Mouse (Mus musculus) neural tube, embryonic 11.5 days (tissue): ENCODE results near the gene Zmym2. TPM values are rescaled to one million over a fixed set of nuclear protein-coding genes. Genes with fewer than 3 reads are reported as not detected.
"Not testable (repeated sequence)": the region's sequence is repeated elsewhere in the genome, so short reads cannot be mapped to it uniquely, and the experiment has no call there.

Experiments
- ATAC-seq: fragments of 200-750 bp; cut with Nextera tagmentation; 2 replicates; pipeline ENCODE4 v1.8.0; 2017; ENCODE audit warnings: moderate number of reproducible peaks, mild to moderate bottlenecking, moderate TSS enrichment, moderate library complexity; ENCODE audit not compliant: insufficient read depth, low FRiP score, low TSS enrichment
- DNase-seq: peaks from one replicate; pipeline ENCODE4 v3.0.0-alpha.2; 2015; ENCODE audit warnings: low spot score
- H3K27ac ChIP-seq: fragments of 300-500 bp; sonication (generic); 2 replicates; pipeline ENCODE4 v1.5.1; 2014; ENCODE audit warnings: low read depth, mild to moderate bottlenecking, low read length
- H3K27me3 ChIP-seq: fragments of 300-500 bp; sonication (generic); 2 replicates; pipeline ENCODE4 v1.6.1; 2014; ENCODE audit warnings: mild to moderate bottlenecking, low read length, mixed read lengths; ENCODE audit not compliant: control insufficient read depth, insufficient read depth
- H3K36me3 ChIP-seq: fragments of 300-500 bp; sonication (generic); 2 replicates; pipeline ENCODE4 v1.6.1; 2014; ENCODE audit warnings: mild to moderate bottlenecking, low read length, moderate library complexity, mixed read lengths; ENCODE audit not compliant: control insufficient read depth, insufficient read depth
- H3K4me1 ChIP-seq: fragments of 300-500 bp; sonication (generic); 2 replicates; pipeline ENCODE4 v1.6.1; 2014; ENCODE audit warnings: low read length, mixed read lengths; ENCODE audit not compliant: control insufficient read depth, insufficient read depth
- H3K4me2 ChIP-seq: fragments of 300-500 bp; sonication (generic); 2 replicates; pipeline ENCODE4 v1.6.1; 2014; ENCODE audit warnings: low read depth, mild to moderate bottlenecking, moderate library complexity
- H3K4me3 ChIP-seq: fragments of 300-500 bp; sonication (generic); 2 replicates; pipeline ENCODE4 v1.5.1; 2014; ENCODE audit warnings: low read depth, low read length
- H3K9ac ChIP-seq: fragments of 300-500 bp; sonication (generic); 2 replicates; pipeline ENCODE4 v1.6.1; 2014; ENCODE audit warnings: mild to moderate bottlenecking, low read length
- H3K9me3 ChIP-seq: fragments of 300-500 bp; sonication (generic); 2 replicates; pipeline ENCODE4 v1.6.1; 2016; ENCODE audit warnings: low read length; ENCODE audit not compliant: control insufficient read depth
- WGBS: fragments of 180-500 bp; shearing (Covaris S2); extraction: QIAGEN DNeasy Blood & Tissue Kit; methylation state at CpG from one replicate; pipeline ENCODE4 v1.1.7; 2014; 5-methylcytosine and 5-hydroxymethylcytosine counted together
- polyA plus RNA-seq: library from polyadenylated mRNA; unstranded; fragments of >200 nt; fragmentation: Nextera tagmentation; extraction: Ambion mirVana; gene quantifications from 2 replicates; pipeline ENCODE4 v1.2.1, GENCODE M21; 2014

Gene Zmym2
- polyA plus RNA-seq, 1 experiment from 2014 or later: 56.7 TPM

DNA sequence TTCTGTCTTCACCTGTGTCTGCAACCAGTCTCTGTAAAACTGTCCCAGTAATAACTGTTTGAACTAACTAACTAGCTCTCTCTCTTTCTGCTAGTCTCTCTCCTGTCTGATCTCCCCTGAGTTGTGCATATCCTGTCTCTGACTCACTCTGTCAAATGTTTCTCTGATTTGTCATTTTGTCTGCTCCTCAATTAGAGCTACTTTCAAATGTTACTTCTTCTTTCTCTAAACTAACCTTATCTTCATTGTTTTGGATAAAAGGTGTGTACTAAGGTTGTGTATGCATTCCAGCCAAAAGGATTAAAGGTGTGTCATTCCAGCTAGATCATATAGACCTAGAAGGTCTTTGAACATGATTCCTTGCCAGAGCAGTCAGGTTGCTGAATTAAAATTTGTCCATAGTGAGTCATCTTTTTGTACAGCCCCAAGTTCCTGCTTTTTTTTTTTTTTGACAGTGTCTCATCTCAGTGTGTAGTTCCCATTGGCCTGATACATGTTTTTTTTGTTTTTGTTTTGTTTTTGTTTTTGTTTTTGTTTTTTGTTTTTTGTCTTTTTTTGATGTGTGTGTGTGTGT is 10.8 kb upstream of the Zmym2 start:
- Histone ChIP-seq H3K4me1 (no peaks in the 10 kb centered on the region), H3K27ac (no peak overlapping the region), H3K4me2 (no peak overlapping the region), H3K9ac (no peak overlapping the region), H3K4me3 (no peak overlapping the region), H3K36me3 (no peaks in the 10 kb centered on the region), H3K9me3 (no peaks in the 10 kb centered on the region), H3K27me3 (no peaks in the 10 kb centered on the region)
- DNase-seq (no peak), ATAC-seq (no peak)

GRCm38 (mm10) chr14:56881271-56881670 is 5.2 kb upstream of the Zmym2 start:
- no peaks in the 10 kb centered on the region for H3K9me3 ChIP-seq
- H3K4me2 ChIP-seq: no peak overlapping the region
- H3K4me1 ChIP-seq: no peaks in the 10 kb centered on the region
- no peaks in the 10 kb centered on the region for H3K27me3 ChIP-seq
- WGBS: 68% methylated on average over 3 of the region's 3 CpGs
- DNase-seq (no peak), ATAC-seq (no peak)
- no peaks in the 10 kb centered on the region for H3K36me3 ChIP-seq
- H3K27ac ChIP-seq: no peak overlapping the region
- no peak overlapping the region for H3K9ac ChIP-seq
- no peak overlapping the region for H3K4me3 ChIP-seq

DNA sequence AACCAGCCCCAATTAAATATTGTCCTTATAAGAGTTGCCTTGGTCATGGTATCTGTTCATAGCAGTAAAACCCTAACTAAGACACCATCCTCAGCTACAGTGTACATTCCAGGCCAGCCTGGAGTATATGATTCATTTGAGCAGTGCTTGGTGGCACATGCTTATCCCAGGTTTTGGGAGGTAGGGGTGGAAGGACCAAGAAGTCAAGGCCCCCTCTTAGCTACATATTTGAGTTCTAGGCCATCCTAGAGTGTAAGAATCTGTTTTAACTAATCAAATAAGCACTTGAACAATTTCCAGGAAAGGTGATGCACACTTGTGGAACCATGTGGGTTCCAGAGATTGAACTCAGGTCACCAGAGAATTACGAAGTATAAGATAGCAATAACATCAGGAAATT is 3.0 kb upstream of the Zmym2 start:
- H3K36me3 ChIP-seq: no peaks in the 10 kb centered on the region
- no peak overlapping the region for H3K9ac ChIP-seq
- no peak for DNase-seq
- peaks cover 3% of the 10 kb centered on the region; the same call in 1 of the 2 replicates for H3K4me1 ChIP-seq
- no peaks in the 10 kb centered on the region for H3K9me3 ChIP-seq
- 88% methylated on average over 1 of the region's 1 CpGs for WGBS
- H3K4me2 ChIP-seq: no peak overlapping the region
- H3K27ac ChIP-seq: no peak overlapping the region
- no peak overlapping the region for H3K4me3 ChIP-seq
- ATAC-seq: no peak
- no peaks in the 10 kb centered on the region for H3K27me3 ChIP-seq

DNA sequence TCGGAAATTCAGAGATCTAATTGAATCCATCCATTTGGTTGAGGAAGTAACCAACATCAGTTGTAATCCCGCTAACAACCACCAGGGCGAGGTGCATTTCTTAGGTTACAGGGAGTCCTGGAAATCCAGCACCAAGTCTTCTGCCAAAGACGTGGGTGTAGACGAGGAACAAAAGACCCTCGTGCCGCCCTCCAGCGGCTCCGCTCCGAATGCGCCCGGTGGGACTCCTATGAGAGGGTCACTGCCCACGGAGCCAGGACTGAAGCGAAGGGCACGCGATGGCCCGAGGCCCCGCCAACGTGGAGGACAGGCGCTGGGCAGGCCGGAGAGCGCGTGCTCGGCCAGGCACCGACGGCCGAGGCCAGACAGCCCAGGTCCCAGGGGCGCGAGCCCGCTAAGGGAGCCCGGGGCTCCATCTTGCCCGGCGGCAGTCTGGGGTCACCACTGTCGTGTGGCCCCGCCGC is 1.1 kb upstream of the Zmym2 start:
- ATAC-seq: peak; percentile 50
- under 1% methylated on average over 35 of the region's 36 CpGs for WGBS

GRCm38 (mm10) chr14:56885986-56886593 is 363 bp upstream of the Zmym2 start:
- H3K9ac ChIP-seq: peak overlapping the region; percentile 69
- H3K9me3 ChIP-seq, H3K27me3 ChIP-seq, H3K36me3 ChIP-seq, H3K4me1 ChIP-seq: not testable (repeated sequence)
- DNase-seq (peak; percentile 90), ATAC-seq (peak; percentile 96)
- peak overlapping the region; percentile 88 for H3K27ac ChIP-seq
- 0% methylated on average over 34 of the region's 69 CpGs for WGBS
- H3K4me3 ChIP-seq: peak overlapping the region; percentile 44
- peak overlapping the region; percentile 53 for H3K4me2 ChIP-seq

More for the DNA sequence above, 1.1 kb upstream of the Zmym2 start:
- Histone ChIP-seq H3K27ac (peak overlapping the region; percentile 65), H3K9ac (peak overlapping the region; percentile 69), H3K4me1 (peaks cover 6% of the 10 kb centered on the region), H3K9me3 (no peaks in the 10 kb centered on the region), H3K27me3 (no peaks in the 10 kb centered on the region), H3K4me3 (peak overlapping the region; percentile 44), H3K36me3 (no peaks in the 10 kb centered on the region), H3K4me2 (peak overlapping the region; percentile 48)
- DNase-seq: peak; percentile 90

DNA sequence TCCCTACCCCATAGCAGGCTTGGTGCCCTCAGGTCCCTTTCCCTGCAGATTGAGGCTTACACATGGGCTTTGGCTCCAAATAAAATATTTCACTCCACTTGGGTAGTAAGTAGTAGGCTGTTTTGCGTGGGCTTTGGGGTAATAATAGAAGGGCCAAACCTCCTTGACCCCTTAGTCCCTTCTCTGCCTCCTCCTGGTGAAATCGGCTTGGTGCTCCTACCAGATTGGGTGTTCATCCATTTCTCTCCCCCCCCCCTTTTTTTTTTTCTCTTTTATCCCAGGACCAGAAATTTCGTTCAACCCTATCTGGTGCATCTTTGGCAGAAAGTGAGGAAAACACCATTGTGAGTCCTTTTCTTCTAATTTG is 1.0 kb downstream of the Zmym2 start:
- H3K4me3 ChIP-seq: peak overlapping the region; percentile 58
- no peaks in the 10 kb centered on the region for H3K36me3 ChIP-seq
- DNase-seq (no peak), ATAC-seq (no peak)
- no peaks in the 10 kb centered on the region for H3K9me3 ChIP-seq
- peak overlapping the region; percentile 73 for H3K4me2 ChIP-seq
- 0% methylated on average over 3 of the region's 3 CpGs for WGBS
- no peaks in the 10 kb centered on the region for H3K27me3 ChIP-seq
- H3K27ac ChIP-seq: peak overlapping the region; percentile 94
- peak overlapping the region; percentile 87 for H3K9ac ChIP-seq
- H3K4me1 ChIP-seq: peaks cover 6% of the 10 kb centered on the region

- Histone ChIP-seq H3K27me3 (no peaks in the 10 kb centered on the region), H3K36me3 (no peaks in the 10 kb centered on the region), H3K27ac (peak overlapping the region; percentile 94), H3K9me3 (no peaks in the 10 kb centered on the region), H3K4me1 (peaks cover 6% of the 10 kb centered on the region), H3K4me2 (peak overlapping the region; percentile 73), H3K9ac (peak overlapping the region; percentile 87), H3K4me3 (peak overlapping the region; percentile 58)
- DNase-seq (peak; percentile 79), ATAC-seq (no peak)
- WGBS: 0% methylated on average over 9 of the region's 9 CpGs
Measured at GRCm38 (mm10) chr14:56887887-56888286, 1.4 kb downstream of the Zmym2 start.

- no peak for ATAC-seq
- H3K36me3 ChIP-seq: peaks cover 3% of the 10 kb centered on the region; the same call in 1 of the 2 replicates
Measured at GRCm38 (mm10) chr14:56888416-56888815, 2.0 kb downstream of the Zmym2 start.

DNA sequence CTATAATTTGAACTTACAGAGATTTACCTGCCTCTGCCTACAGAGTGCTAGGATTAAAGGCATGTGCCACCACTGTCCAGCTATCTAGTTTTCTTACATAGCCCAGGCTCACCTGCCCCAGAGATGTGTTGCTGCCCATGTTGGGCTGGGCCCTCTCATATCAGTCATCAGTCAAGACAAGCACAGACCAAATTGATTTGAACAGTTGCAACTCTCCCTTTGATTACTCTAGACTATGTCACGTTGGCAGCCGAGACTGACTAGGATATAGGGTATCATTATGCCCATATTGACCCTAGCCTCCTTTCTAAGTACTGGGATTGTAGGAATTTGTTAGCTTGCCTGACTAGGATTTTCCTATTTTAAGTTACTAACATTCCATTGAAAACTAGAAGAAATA is 8.0 kb downstream of the Zmym2 start:
- whole genome bisulfite sequencing: 92% methylated on average over 2 of the region's 2 CpGs
- no peaks in the 10 kb centered on the region; the same call in 1 of the 2 replicates for H3K4me1 ChIP-seq
- H3K4me2 ChIP-seq: no peak overlapping the region
- DNase-seq: no peak
- ATAC-seq: no peak
- peaks cover 3% of the 10 kb centered on the region; the same call in 1 of the 2 replicates for H3K36me3 ChIP-seq
- no peaks in the 10 kb centered on the region for H3K27me3 ChIP-seq
- H3K27ac ChIP-seq: no peak overlapping the region
- H3K9me3 ChIP-seq: no peaks in the 10 kb centered on the region
- no peak overlapping the region for H3K9ac ChIP-seq
- no peak overlapping the region for H3K4me3 ChIP-seq

More at GRCm38 (mm10) chr14:56888416-56888815, 2.0 kb downstream of the Zmym2 start:
- no peak overlapping the region for H3K9ac ChIP-seq
- WGBS: 77% methylated on average over 2 of the region's 2 CpGs
- H3K9me3 ChIP-seq: no peaks in the 10 kb centered on the region
- H3K27ac ChIP-seq: no peak overlapping the region
- H3K4me2 ChIP-seq: peak overlapping the region; percentile 73
- no peaks in the 10 kb centered on the region for H3K27me3 ChIP-seq
- H3K4me1 ChIP-seq: peaks cover 6% of the 10 kb centered on the region
- peak overlapping the region; percentile 58 for H3K4me3 ChIP-seq
- DNase-seq: no peak
